Mouse (Mus musculus) yolk sac, embryonic 10.5 days (tissue): ENCODE data around the gene Faf2.
A peak's percentile ranks its signal among the peaks of the same experiment; 100 is the strongest.
"Not testable (repeated sequence)": the region's sequence is repeated elsewhere in the genome, so short reads cannot be mapped to it uniquely, and the experiment has no call there.

Source experiments
- DNase-seq: peaks from one replicate; pipeline ENCODE4 v3.0.0-alpha.2; 2017; ENCODE audit warnings: low spot score

Gene Faf2

DNA sequence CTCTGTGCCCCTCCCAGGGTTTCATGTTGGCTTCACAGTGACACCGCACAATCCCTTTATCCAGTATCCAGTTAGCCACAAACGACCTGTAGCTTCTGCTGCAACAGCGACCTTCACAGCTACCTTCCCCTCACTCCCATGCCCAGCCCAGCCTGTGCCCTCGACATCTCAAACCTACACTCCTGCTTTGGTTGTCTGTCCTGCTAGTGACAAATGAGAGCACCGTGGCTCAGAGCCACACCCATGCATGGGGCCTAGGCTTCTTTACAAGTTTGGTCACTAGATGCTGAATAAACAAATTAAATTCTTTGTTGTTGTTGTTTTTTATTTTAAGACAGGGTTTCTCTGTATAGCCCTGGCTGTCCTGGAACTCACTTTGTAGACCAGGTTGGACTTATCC is 14.4 kb upstream of the Faf2 start:
- no peak for DNase-seq

DNA sequence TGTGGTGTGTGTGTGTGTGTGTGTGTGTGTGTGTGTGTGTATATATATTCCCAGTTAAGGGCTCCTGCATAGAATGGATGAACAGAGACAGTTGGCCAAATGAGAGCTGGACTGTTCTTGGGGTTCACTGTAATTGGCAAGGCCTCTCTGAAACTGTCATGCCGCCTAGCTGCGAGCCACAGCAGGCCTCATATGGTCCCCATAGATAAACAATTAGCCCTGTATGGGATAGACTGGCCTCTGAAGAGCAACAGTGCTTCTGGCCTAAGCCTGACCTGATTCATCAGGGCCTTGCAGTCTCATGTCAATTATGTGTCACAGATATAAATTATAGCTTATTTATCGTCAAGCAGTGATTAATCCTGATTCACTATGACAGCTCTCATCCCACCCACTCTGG is 13.6 kb upstream of the Faf2 start:
- no peak for DNase-seq

DNA sequence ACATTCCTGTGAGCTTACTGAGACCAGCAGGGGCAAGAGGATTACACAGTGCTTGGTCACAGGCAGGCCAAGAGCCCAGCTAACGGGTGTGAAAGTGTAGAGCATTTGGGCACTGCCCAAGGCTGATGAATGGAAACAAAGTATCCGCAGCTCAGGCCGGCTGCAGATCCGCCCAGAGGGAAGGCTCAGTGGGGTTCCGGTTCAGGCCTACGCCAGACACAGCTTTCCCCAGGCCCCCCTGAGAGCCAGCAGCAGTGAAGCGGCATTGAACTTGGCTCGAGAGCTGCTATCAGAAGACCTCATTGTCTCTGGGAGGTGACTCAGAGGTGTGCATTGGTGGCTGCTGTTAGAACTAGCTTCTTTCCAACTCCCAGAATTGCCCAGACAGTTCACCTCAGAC is 12.9 kb upstream of the Faf2 start:
- DNase-seq = no peak

DNA sequence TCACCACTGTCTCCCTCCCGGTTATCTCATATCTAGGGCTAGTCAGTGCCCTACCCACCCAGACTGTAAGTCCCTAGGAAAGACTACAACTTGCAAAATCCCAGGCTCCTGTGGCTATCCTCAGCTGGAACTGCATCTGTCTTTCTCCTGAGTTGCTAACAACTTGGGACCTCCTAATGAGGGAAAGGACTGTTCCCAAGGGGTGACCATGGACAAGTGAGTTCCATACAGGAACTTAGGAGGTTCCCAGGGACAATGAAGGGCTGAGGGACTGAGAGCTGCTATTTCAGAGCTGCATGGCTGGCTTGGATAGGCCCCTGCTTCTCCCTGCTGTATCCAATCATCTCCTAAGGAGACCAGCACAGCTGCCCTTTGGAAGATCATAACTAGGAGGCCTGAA is 12.3 kb upstream of the Faf2 start:
- no peak for DNase-seq

- no peak for DNase-seq
These were observed 11.0 kb upstream of the Faf2 start for GRCm38 (mm10) chr13:54610613-54610971.

DNA sequence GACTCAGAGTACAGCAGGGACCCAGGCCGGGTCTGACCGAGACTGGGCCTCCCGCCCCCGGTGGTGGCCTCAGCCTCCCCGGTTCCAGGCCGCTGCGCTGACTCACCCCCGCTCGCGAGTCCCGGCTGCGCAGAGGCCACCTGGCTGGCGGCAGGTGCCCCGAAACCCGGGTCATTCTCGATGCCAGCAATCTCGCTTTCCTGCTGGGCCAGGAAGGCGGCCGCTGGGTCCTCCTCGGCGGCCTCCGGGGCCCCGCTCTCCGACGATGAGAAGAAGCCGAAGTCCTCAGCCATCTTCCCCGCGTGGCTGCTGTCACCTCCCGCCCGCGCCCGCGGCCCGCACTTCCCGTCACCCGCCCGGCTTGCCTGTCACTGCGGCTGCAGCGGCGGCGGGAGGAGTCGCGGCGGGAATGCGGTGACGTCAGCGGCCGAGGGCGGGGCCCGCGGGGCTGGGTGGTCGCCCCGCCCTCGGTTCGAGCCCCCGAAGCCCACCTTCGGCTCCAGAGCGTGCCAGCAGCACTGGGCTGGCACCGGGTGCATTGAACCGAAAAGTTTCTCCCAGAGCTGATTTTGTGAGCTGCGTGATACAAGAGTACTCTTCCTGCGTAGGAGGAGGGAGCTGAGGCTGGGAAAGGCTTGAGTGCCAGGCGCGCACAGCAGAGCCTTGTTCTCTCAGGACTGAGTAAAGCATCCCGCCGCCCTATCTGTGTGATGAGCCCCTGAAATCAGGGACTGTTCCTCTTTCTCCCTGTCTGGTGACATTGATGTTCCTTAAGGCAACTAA is 10.4 kb upstream of the Faf2 start, which contains the start of gene Cltb:
Gene Cltb (minus strand): TSS at position 373 of the 783 bp plus-strand sequence.
- peak; percentile 81 for DNase-seq

GRCm38 (mm10) chr13:54613141-54613540 is 8.4 kb upstream of the Faf2 start:
- DNase-seq = not testable (repeated sequence)

DNA sequence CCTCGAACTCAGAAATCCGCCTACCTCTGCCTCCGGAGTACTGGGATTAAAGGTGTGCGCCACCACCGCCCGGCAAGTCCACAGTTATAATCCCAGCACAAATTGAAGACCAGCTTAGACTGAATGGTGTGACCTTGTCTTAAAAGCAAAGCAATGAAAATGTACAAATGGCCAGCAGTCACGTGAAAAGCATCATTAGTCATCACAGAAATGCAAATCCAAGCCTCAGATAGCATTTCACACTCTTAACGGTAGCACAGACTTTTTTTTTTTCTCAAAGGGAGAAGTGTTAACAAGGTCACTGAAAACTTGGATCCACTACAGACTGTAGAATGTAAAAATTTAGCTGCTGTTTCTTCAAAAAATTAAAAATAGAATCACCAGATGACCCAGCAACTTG is 5.3 kb upstream of the Faf2 start:
- no peak for DNase-seq

DNA sequence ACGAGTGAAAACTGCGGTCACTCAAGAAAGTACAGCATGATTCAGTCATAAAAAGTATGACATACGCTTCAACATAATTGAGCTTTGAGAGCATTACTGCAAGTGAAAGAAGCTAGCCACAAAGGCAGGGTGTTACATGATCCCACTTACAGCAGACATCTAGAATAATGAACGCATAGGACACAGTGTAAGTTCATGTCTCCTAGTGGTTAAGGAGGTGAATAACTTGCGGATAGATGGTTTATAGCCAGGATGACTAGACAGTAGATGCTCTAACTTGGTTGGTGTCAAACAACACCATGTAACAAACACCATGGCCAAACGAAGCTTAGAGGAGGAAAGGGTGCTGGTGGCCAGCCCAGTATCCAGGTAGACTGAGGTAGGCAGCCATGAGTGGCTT is 4.6 kb upstream of the Faf2 start:
- no peak for DNase-seq

GRCm38 (mm10) chr13:54621960-54622521 is 457 bp downstream of the Faf2 start:
- DNase-seq = no peak

DNA sequence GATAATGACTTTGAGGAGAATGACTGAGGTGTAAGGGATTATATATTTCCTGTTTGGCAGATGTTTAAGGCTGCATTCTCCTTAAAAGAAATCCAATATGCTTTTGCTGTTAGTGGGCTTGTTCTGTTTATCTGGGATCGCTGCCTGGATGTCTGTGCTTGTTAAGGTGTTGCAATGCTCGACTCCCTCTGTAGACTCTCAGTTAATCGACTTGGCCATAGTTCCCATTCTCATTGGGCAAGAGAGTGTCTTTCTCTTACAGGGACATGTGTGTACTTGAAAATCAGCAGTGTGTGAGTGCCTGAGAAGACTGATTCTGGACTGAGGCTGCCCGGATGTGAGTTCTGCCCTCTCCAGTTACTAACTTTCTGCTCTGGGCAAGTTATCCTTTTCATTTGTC is 7.5 kb downstream of the Faf2 start:
- DNase-seq = no peak

- DNase-seq = peak; percentile 50
These were observed 11.2 kb downstream of the Faf2 start for GRCm38 (mm10) chr13:54632731-54633277.

DNA sequence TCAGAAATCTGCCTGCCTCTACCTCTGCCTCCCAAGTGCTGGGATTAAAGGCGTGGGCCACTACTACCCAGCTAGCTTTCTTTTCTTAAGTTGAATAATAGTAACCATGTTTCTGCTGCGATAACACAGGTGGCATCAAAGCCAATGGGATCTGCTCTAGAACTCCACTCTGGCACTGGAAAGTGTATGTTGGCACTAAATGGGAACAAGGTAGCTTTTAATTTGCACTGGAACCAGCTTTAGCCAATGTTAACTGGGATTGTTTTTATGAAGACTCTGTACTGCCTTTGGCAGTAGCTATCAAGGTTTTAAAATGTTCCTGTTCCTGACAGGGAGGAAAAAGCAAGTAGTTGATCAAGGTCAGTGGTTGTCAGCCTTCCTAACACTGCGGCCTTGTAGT is 13.4 kb downstream of the Faf2 start:
- DNase-seq = no peak

DNA sequence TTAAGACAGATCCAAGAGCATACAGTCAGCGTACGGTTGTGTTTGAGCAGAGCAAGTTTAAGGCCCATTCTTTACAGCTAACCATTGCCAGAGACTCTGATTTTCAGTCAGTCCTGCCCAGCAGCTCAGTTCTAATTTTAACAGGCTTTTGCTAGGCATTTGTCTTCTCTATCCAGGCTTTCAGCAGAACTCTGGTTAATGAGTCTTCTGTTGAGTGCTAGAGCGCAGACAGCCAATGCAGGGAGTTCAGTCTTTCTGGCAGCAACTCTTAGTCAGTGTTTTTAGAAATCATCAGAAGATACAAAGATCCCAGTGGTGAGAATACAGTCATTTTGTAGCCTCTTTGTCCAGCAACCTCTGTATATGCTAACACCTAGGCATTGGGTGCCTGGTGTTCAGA is 28.9 kb downstream of the Faf2 start:
- no peak for DNase-seq

DNA sequence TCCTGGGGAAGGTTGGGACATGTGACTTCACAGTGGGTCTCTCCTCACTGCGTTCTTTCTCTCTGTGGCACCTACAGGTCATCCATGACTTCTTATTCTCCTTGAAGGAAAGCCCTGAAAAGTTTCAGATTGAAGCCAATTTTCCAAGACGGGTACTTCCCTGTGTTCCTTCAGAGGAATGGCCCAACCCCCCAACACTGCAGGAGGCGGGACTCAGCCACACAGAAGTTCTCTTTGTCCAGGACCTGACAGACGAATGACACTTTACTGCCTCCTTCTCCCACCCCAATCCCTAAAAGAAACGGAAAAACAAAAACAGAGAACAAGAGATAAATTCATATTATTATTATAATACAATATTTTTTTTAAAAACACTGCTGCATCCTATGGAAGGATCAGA is 39.3 kb downstream of the Faf2 start:
- peak; percentile 32 for DNase-seq

GRCm38 (mm10) chr13:54661358-54661757 is 39.8 kb downstream of the Faf2 start:
- DNase-seq = peak; percentile 39

DNA sequence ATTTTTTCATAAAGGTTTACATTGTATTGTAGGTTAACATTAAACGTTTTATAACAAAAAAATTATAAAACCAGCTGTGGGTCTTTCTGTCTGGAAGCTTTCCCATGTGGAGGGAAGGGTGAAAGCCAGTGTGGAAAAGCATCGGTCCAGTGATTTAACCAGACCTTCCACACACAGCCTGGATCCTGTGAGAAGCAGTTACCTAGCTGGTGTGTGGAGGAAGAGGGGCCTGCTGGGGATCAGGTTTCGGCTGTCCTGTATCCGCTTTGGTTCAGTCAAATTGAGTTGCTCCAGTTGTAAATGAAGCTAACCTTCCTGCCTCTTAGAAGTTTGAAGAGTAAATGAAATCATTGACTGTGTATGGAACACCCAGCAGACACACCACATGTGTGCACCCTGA is 42.4 kb downstream of the Faf2 start:
- DNase-seq = no peak

DNA sequence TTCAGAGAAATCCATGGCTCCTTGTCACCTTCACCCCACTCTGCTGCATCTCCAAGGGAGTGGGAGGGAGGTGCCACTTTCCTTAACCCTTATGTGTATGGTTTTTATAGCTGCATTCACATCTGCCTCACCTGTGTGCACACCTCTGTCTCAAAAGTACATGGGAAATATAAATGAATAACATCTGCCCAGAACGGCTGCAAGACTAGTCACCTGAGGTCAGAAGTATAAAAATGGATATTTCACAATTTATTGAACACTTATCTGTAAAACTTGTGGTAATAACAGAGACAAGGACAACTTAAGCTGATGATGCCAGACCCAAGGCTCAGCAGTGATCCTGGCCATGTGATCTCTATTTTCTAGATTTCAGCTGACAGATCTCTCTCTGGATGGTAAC is 42.9 kb downstream of the Faf2 start:
- DNase-seq = no peak

DNA sequence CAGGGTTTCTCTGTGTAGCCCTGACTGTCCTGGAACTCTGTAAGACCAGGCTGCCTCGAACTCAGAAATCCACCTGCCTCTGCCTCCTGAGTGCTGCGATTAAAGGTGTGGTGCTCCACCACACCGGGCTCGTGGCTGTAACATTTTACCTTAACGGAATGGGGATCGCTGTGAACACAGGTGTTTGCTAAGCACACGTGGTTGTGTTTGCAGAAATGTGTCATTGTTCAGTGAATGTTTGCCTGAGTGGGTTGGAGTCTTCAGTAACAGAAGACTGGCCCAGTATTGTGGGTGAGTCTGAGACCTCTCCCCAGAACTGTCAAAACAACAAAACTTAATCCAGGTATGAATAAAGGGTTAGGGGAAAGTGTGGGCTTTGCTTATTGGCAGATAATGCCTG is 43.5 kb downstream of the Faf2 start:
- no peak for DNase-seq

- DNase-seq = no peak
These were observed 48.9 kb downstream of the Faf2 start for GRCm38 (mm10) chr13:54670491-54670890.

DNA sequence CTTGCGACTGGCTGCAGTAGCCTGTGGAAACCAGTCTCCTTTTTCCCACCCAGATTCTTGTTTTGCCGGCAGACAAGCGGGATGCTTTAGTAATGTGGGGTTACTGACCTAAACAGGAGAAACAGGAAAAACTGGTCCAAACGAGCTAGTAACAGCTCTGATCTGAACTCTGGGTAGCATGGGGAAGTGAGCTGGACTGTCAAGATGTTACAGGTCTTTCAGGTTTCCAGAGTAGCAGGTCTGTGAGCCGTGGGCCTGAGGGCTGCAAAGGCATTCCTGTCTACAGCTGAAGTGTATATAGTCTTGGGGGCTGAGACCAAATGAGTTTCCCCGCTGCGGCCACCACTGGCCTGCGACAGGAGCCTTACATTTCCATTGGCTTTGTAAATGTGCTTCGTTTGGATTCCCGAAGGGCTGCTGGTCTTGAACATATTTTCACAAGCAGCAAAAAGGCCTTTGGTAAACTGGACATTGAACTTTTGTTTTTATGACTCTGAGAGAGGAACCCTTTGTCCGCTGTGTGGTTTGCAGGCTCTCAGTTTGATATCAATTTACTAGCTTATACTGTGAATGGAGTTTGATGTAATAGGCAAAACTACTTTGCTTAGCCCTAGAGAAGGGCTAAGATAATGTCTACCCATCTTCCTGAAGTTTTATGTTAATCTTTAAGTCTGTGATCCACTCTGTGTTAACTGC is 54.5 kb downstream of the Faf2 start:
- peak; percentile 50 for DNase-seq

DNA sequence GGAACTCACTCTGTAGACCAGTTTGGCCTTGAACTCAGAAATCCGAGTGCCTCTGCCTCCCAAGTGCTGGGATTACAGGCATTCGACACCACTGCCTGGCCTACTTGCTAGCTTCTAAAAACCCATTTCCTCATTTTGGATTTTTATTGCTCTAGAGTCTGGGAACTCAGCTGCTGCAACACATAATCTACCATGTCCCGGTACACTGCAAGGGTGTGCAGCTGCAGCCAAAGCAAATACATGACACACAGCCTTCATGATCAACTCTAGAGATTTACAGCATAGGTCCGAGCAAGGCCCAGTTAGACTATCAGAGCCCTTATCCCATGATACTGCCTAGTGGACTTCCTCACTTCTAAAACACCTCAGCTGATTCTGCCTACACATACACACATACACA is 56.7 kb downstream of the Faf2 start:
- no peak for DNase-seq

GRCm38 (mm10) chr13:54680184-54680853 is 58.7 kb downstream of the Faf2 start:
- DNase-seq = no peak
